Mouse (Mus musculus) embryonic facial prominence, embryonic 14.5 days (tissue): ENCODE data around the gene Med27. TPM values are rescaled to one million over a fixed set of nuclear protein-coding genes. Genes with fewer than 3 reads are reported as not detected.
A peak's percentile ranks its signal among the peaks of the same experiment; 100 is the strongest.

Experiments used
- ATAC-seq: fragments of 200-750 bp; cut with Nextera tagmentation; 2 replicates; pipeline ENCODE4 v1.8.0; 2017; ENCODE audit warnings: low read depth, moderate number of reproducible peaks, moderate TSS enrichment
- DNase-seq: peaks from one replicate; pipeline ENCODE4 v3.0.0-alpha.2; 2015; ENCODE audit warnings: low spot score
- H3K27ac ChIP-seq: fragments of 300-500 bp; sonication (generic); replicated peaks from 2 replicates; pipeline ENCODE4 v1.5.1; 2014; ENCODE audit warnings: low read depth, mild to moderate bottlenecking, low read length, moderate library complexity
- H3K27me3 ChIP-seq: fragments of 300-500 bp; sonication (generic); replicated peaks from 2 replicates; pipeline ENCODE4 v1.6.1; 2014; ENCODE audit warnings: low read length; ENCODE audit not compliant: control insufficient read depth, insufficient read depth
- H3K36me3 ChIP-seq: fragments of 300-500 bp; sonication (generic); 2 replicates; pipeline ENCODE4 v1.6.1; 2014; ENCODE audit warnings: low read length, mixed read lengths; ENCODE audit not compliant: control insufficient read depth, insufficient read depth
- H3K4me1 ChIP-seq: fragments of 300-500 bp; sonication (generic); 2 replicates; pipeline ENCODE4 v1.6.1; 2014; ENCODE audit warnings: antibody characterized with exemption, low read length; ENCODE audit not compliant: control insufficient read depth, insufficient read depth
- H3K4me2 ChIP-seq: fragments of 300-500 bp; sonication (generic); 2 replicates; pipeline ENCODE4 v1.6.1; 2014; ENCODE audit warnings: low read depth, mild to moderate bottlenecking, low read length, moderate library complexity, mixed read lengths
- H3K4me3 ChIP-seq: fragments of 300-500 bp; sonication (generic); 2 replicates; pipeline ENCODE4 v1.5.1; 2014; ENCODE audit warnings: low read depth, mild to moderate bottlenecking, low read length
- H3K9ac ChIP-seq: fragments of 300-500 bp; sonication (generic); 2 replicates; pipeline ENCODE4 v1.6.1; 2014; ENCODE audit warnings: low read depth, mild to moderate bottlenecking, low read length, moderate library complexity, mixed read lengths
- H3K9me3 ChIP-seq: fragments of 300-500 bp; sonication (generic); 2 replicates; pipeline ENCODE4 v1.6.1; 2016; ENCODE audit warnings: low read length; ENCODE audit not compliant: control insufficient read depth
- WGBS: fragments of 180-500 bp; shearing (Covaris S2); extraction: QIAGEN DNeasy Blood & Tissue Kit; methylation state at CpG from one replicate; pipeline ENCODE4 v1.1.7; 2014; 5-methylcytosine and 5-hydroxymethylcytosine counted together
- polyA plus RNA-seq: library from polyadenylated mRNA; unstranded; fragments of >200 nt; fragmentation: Nextera tagmentation; extraction: Ambion mirVana; gene quantifications from 2 replicates; pipeline ENCODE4 v1.2.1, GENCODE M21; 2014

Gene Med27
- polyA plus RNA-seq, 1 experiment from 2014 or later: 50.9 TPM

DNA sequence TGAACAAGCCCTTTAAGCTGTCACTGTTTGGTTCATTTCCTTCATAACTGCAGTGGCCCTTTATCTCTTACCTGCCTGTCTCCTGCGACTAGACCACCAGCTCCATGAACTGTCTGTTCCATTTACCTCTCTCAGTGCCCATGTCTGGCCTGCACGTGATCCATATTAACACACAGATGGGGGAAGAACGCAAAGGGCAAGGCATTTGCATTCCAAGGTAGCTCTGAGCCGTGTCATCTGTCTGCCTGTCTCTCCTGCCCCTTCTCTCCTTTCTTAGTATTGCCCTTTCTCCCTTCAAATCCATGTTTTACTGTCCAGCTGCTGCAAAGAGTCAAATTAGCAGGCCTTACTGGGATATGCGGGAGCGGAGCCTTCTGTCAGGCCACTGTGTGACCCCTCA, 145.0 kb downstream of the Med27 start:
- 60% methylated on average over 6 of the region's 6 CpGs for WGBS
- H3K9me3 ChIP-seq: no peaks in the 10 kb centered on the region
- no peak for ATAC-seq

DNA sequence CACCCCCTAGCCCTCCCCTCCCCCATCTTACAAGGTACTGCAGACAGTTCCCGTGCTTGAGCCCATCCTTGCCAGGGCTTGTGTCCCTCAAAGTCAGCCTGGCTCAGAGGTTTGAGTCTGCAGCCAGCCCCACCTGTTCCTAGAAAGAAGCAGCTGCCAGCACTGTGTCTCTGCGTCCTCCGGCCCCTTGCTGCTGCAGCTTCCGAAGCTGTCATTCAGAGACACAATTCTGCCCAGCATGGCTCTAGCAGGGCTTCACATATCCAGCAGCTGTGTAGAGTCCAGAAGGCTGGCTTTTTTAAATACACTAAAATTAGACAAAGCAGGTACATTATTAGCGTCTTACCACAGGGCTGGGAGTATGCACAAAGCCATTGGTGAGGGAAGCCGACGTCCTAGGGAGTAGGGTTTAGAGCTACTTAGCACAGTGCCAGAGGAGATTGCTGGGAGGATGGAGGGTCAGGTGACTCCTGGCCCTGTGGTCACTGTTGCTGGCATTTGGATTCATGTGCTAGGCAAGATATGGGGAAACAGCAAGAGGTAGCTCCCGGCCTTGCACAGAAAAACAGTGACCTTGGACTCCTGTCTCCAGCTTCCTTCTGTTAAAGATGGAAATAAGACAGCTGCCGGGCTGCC, 146.9 kb downstream of the Med27 start:
- H3K4me3 ChIP-seq: no peak overlapping the region
- WGBS: 34% methylated on average over 9 of the region's 9 CpGs
- H3K27ac ChIP-seq: no peak overlapping the region
- H3K4me2 ChIP-seq: no peak overlapping the region
- no peaks in the 10 kb centered on the region for H3K36me3 ChIP-seq
- no peaks in the 10 kb centered on the region for H3K9me3 ChIP-seq
- no peak overlapping the region for H3K9ac ChIP-seq
- no peaks in the 10 kb centered on the region for H3K27me3 ChIP-seq
- ATAC-seq: peak; percentile 80
- DNase-seq: peak; percentile 73
- no peaks in the 10 kb centered on the region for H3K4me1 ChIP-seq

More for the DNA sequence above, 145.0 kb downstream of the Med27 start:
- no peak for DNase-seq
- Histone ChIP-seq H3K27me3 (no peaks in the 10 kb centered on the region), H3K4me1 (no peaks in the 10 kb centered on the region), H3K9ac (no peak overlapping the region), H3K4me2 (no peak overlapping the region), H3K4me3 (no peak overlapping the region), H3K27ac (no peak overlapping the region), H3K36me3 (no peaks in the 10 kb centered on the region)

GRCm38 (mm10) chr2:29495271-29495670, 148.7 kb downstream of the Med27 start:
- Histone ChIP-seq H3K27ac (no peak overlapping the region), H3K36me3 (no peaks in the 10 kb centered on the region), H3K4me2 (no peak overlapping the region), H3K9me3 (no peaks in the 10 kb centered on the region), H3K4me1 (no peaks in the 10 kb centered on the region), H3K9ac (no peak overlapping the region), H3K27me3 (no peaks in the 10 kb centered on the region), H3K4me3 (no peak overlapping the region)
- DNase-seq: no peak
- 78% methylated on average over 2 of the region's 2 CpGs for WGBS
- ATAC-seq: no peak

- H3K27ac ChIP-seq: no peak overlapping the region
- H3K4me2 ChIP-seq: no peak overlapping the region
- no peaks in the 10 kb centered on the region for H3K36me3 ChIP-seq
- H3K4me3 ChIP-seq: no peak overlapping the region
- no peaks in the 10 kb centered on the region for H3K27me3 ChIP-seq
- WGBS: 74% methylated on average over 9 of the region's 9 CpGs
- no peak for ATAC-seq
- DNase-seq: no peak
- no peaks in the 10 kb centered on the region for H3K9me3 ChIP-seq
- H3K4me1 ChIP-seq: no peaks in the 10 kb centered on the region
- no peak overlapping the region for H3K9ac ChIP-seq
Observed at GRCm38 (mm10) chr2:29500601-29501350, 154.2 kb downstream of the Med27 start.

GRCm38 (mm10) chr2:29501381-29501780, 154.8 kb downstream of the Med27 start:
- Histone ChIP-seq H3K27ac (no peak overlapping the region), H3K9me3 (no peaks in the 10 kb centered on the region), H3K4me1 (no peaks in the 10 kb centered on the region), H3K4me2 (no peak overlapping the region), H3K4me3 (no peak overlapping the region), H3K36me3 (no peaks in the 10 kb centered on the region), H3K27me3 (no peaks in the 10 kb centered on the region), H3K9ac (no peak overlapping the region)
- 84% methylated on average over 4 of the region's 4 CpGs for WGBS
- DNase-seq: no peak
- no peak for ATAC-seq

GRCm38 (mm10) chr2:29504848-29505247, 158.2 kb downstream of the Med27 start:
- no peaks in the 10 kb centered on the region for H3K36me3 ChIP-seq
- no peaks in the 10 kb centered on the region for H3K27me3 ChIP-seq
- ATAC-seq: no peak
- H3K4me2 ChIP-seq: no peak overlapping the region
- no peak for DNase-seq
- H3K9me3 ChIP-seq: no peaks in the 10 kb centered on the region
- no peak overlapping the region for H3K9ac ChIP-seq
- H3K4me1 ChIP-seq: no peaks in the 10 kb centered on the region
- no peak overlapping the region for H3K4me3 ChIP-seq
- WGBS: 49% methylated on average over 6 of the region's 6 CpGs
- H3K27ac ChIP-seq: no peak overlapping the region

- H3K36me3 ChIP-seq: no peaks in the 10 kb centered on the region
- no peak overlapping the region for H3K4me3 ChIP-seq
- ATAC-seq: no peak
- H3K9me3 ChIP-seq: no peaks in the 10 kb centered on the region
- no peak overlapping the region for H3K9ac ChIP-seq
- WGBS: 39% methylated on average over 4 of the region's 4 CpGs
- H3K4me2 ChIP-seq: no peak overlapping the region
- no peak for DNase-seq
- H3K4me1 ChIP-seq: no peaks in the 10 kb centered on the region
- no peak overlapping the region for H3K27ac ChIP-seq
- H3K27me3 ChIP-seq: no peaks in the 10 kb centered on the region
Observed at GRCm38 (mm10) chr2:29506411-29506810, 159.8 kb downstream of the Med27 start.

GRCm38 (mm10) chr2:29513131-29513530, 166.5 kb downstream of the Med27 start:
- Histone ChIP-seq H3K9ac (no peak overlapping the region), H3K27ac (no peak overlapping the region), H3K36me3 (no peaks in the 10 kb centered on the region), H3K4me2 (no peak overlapping the region), H3K9me3 (no peaks in the 10 kb centered on the region), H3K27me3 (no peaks in the 10 kb centered on the region), H3K4me3 (no peak overlapping the region), H3K4me1 (peaks cover 9% of the 10 kb centered on the region)
- ATAC-seq (no peak), DNase-seq (no peak)
- 42% methylated on average over 7 of the region's 7 CpGs for WGBS

GRCm38 (mm10) chr2:29514836-29515235, 168.2 kb downstream of the Med27 start:
- DNase-seq (no peak), ATAC-seq (no peak)
- Histone ChIP-seq H3K36me3 (no peaks in the 10 kb centered on the region), H3K4me2 (no peak overlapping the region), H3K27ac (no peak overlapping the region), H3K9me3 (no peaks in the 10 kb centered on the region), H3K4me3 (no peak overlapping the region), H3K27me3 (no peaks in the 10 kb centered on the region), H3K9ac (no peak overlapping the region), H3K4me1 (peaks cover 9% of the 10 kb centered on the region)
- 77% methylated on average over 6 of the region's 6 CpGs for WGBS
